Mouse (Mus musculus) monocyte, adult 2 months (primary cell): ENCODE measurements around the gene Mrps7.

Experiments used
- DNase-seq, 2 experiments: peaks; one replicate each; pipeline ENCODE4 v3.0.0; 2022; ENCODE audit warnings: low spot score in 2 of 2, low read depth in 1 of 2

Gene Mrps7

GRCm38 (mm10) chr11:115608421-115609399 is 5.0 kb downstream of the Mrps7 start:
- no peak for DNase-seq

GRCm38 (mm10) chr11:115609576-115609975 is 5.9 kb downstream of the Mrps7 start:
- no peak for DNase-seq

GRCm38 (mm10) chr11:115611173-115611572 is 7.4 kb downstream of the Mrps7 start:
- no peak for DNase-seq

GRCm38 (mm10) chr11:115612059-115612409 is 8.3 kb downstream of the Mrps7 start:
- no peak for DNase-seq

- DNase-seq, result peak; percentile 62 to 94
Observed at GRCm38 (mm10) chr11:115612410-115613137, 8.8 kb downstream of the Mrps7 start, which contains the start of gene Mif4gd. TSS of gene Mif4gd (minus strand) at chr11:115612969.

- DNase-seq, result no peak
Observed at GRCm38 (mm10) chr11:115613138-115613945, 9.6 kb downstream of the Mrps7 start.

GRCm38 (mm10) chr11:115614346-115615107 is 10.8 kb downstream of the Mrps7 start:
- no peak for DNase-seq

GRCm38 (mm10) chr11:115615108-115615825 is 11.5 kb downstream of the Mrps7 start:
- no peak for DNase-seq

- no peak for DNase-seq
Observed at GRCm38 (mm10) chr11:115615875-115616274, 12.2 kb downstream of the Mrps7 start.

GRCm38 (mm10) chr11:115616371-115616770 is 12.6 kb downstream of the Mrps7 start:
- DNase-seq, result no peak

GRCm38 (mm10) chr11:115616893-115617292 is 13.2 kb downstream of the Mrps7 start:
- no peak for DNase-seq

GRCm38 (mm10) chr11:115618001-115618400 is 14.3 kb downstream of the Mrps7 start:
- DNase-seq, result no peak

GRCm38 (mm10) chr11:115618732-115619516 is 15.2 kb downstream of the Mrps7 start:
- DNase-seq, result no peak

- DNase-seq, result no peak
Observed at GRCm38 (mm10) chr11:115619949-115620348, 16.2 kb downstream of the Mrps7 start.

- DNase-seq, result no peak
Observed at GRCm38 (mm10) chr11:115623487-115624070, 19.9 kb downstream of the Mrps7 start.

- DNase-seq, result no peak
Observed at GRCm38 (mm10) chr11:115625877-115626276, 22.2 kb downstream of the Mrps7 start.

- DNase-seq, result no peak
Observed at GRCm38 (mm10) chr11:115626824-115627616, 23.3 kb downstream of the Mrps7 start.
